8 mouse cellular contexts compared by ENCODE assay signal in the genomic region with DNA sequence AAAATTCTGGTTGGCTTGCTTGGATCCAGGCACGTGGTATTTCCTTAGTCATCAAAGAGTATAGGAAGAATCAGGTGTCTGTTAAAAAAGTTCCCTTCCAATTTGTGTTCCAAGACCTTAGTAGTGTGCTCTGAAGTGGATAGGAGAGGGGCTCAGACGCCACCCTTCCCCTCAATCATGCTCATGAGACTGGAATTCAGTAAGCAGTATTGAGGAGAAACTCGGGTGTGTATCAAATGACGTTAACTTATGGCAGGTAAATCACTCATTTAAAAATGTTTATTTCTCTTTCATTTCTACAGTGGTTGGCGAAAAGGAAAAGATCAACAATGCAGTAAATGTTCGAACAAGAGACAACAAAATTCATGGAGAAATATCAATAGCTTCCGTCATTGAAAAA. TPM values are rescaled to one million over a fixed set of nuclear protein-coding genes. Genes with fewer than 3 reads are reported as not detected.
DNase-seq lines count a peak whose midpoint lies in the region; ATAC-seq and TF ChIP-seq lines count a peak whose summit lies in the region.

Tm2d3 (plus strand) TSS at position 301 of the 400 bp plus-strand sequence.

- no peaks in the 10 kb centered on the region for H3K36me3 ChIP-seq in kidney, adult 2 months (ENCODE audit: control insufficient read depth, insufficient read depth, low read length)
- no peaks in the 10 kb centered on the region for H3K36me3 ChIP-seq in intestine, embryonic 16.5 days (ENCODE audit: control insufficient read depth, insufficient read depth, low read length)

- WGBS in kidney, adult 2 months = 94% methylated on average over 7 of the region's 7 CpGs
- 88% methylated on average over 7 of the region's 7 CpGs for WGBS in intestine, embryonic 16.5 days

- H3K4me2 ChIP-seq in intestine, embryonic 16.5 days (ENCODE audit: low read depth, low read length) = no peak within 1 kb of the TSS

- no peak within 1 kb of the TSS for H3K4me3 ChIP-seq in kidney, adult 2 months (ENCODE audit: insufficient read depth, low read depth, low read length)
- no peak within 1 kb of the TSS for H3K4me3 ChIP-seq in intestine, embryonic 16.5 days (ENCODE audit: low read length)

- TF ChIP-seq CTCF in kidney, adult 2 months (conservative IDR thresholded peaks at IDR 0.05; ENCODE audit: insufficient read depth, insufficient read length, low read depth, low read length) = no peak

- no peak for DNase-seq in kidney, adult 2 months
- DNase-seq in kidney, postnatal 25 days = no peak
- no peak for DNase-seq in adrenal gland, adult 2 months
- no peak for DNase-seq in gastrocnemius, postnatal 25 days
- DNase-seq in urinary bladder, postnatal 36 days (ENCODE audit: low spot score in 2 of 2) = no peak
- DNase-seq in spleen, postnatal 36 days (ENCODE audit: low spot score in 2 of 2) = no peak

- H3K9ac ChIP-seq in intestine, embryonic 16.5 days (ENCODE audit: low read depth, low read length) = no peak within 1 kb of the TSS

- ATAC-seq in intestine, embryonic 16.5 days = no peak
- no peak for ATAC-seq in megakaryocyte-erythroid progenitor cell, adult 5-6 weeks (replicated peaks; ENCODE audit: low FRiP score, low TSS enrichment, poor library complexity, severe bottlenecking)

- H3K27ac ChIP-seq in kidney, adult 2 months (ENCODE audit: insufficient read depth, low read depth, low read length) = no peak within 1 kb of the TSS
- H3K27ac ChIP-seq in intestine, embryonic 16.5 days (ENCODE audit: low read length) = no peak within 1 kb of the TSS

- H3K27me3 ChIP-seq in kidney, adult 2 months (replicated peaks; ENCODE audit: control insufficient read depth, insufficient read depth, low read length) = no peaks in the 10 kb centered on the region
- no peaks in the 10 kb centered on the region for H3K27me3 ChIP-seq in intestine, embryonic 16.5 days (replicated peaks; ENCODE audit: control insufficient read depth, insufficient read depth, low read length)

- TF ChIP-seq POLR2A in kidney, adult 2 months (IDR thresholded peaks at IDR 0.05; ENCODE audit: low read depth, low read length) = no peak

- H3K9me3 ChIP-seq in intestine, embryonic 16.5 days (ENCODE audit: control insufficient read depth, low read length) = no peaks in the 10 kb centered on the region

- no peaks in the 10 kb centered on the region; the same call in 1 of the 2 replicates for H3K4me1 ChIP-seq in kidney, adult 2 months (ENCODE audit: control insufficient read depth, insufficient read depth, low read length)
- peaks cover 20% of the 10 kb centered on the region for H3K4me1 ChIP-seq in intestine, embryonic 16.5 days (ENCODE audit: control insufficient read depth, insufficient read depth, low read length)

RNA-seq across cellular contexts. Expression of gene Tm2d3, which starts in this region (rescaled TPM):
- polyA plus RNA-seq in kidney, adult 2 months (2012; rRNA removed) = 199 and 263 TPM in 2 replicates
- 10 to 100 TPM; 69.7 to 71.2 TPM for total RNA-seq in adrenal gland, adult 2 months (2021)
- polyA plus RNA-seq in adrenal gland, adult 2 months (2012; rRNA removed) = 99.5 and 109 TPM in 2 replicates
- 10 to 100 TPM; 13.2 to 17.1 TPM for total RNA-seq in gastrocnemius, postnatal 25 days (2021)
- polyA plus RNA-seq in intestine, embryonic 16.5 days (2015; fragmentation: Nextera tagmentation; extraction: Ambion mirVana) = 78.0 and 87.3 TPM in 2 replicates
- total RNA-seq in megakaryocyte-erythroid progenitor cell, adult 5-6 weeks (2014; fragmentation: Nextera tagmentation) = 42.3 and 47.2 TPM in 2 replicates
- total RNA-seq in megakaryocyte-erythroid progenitor cell, adult 5-6 weeks (2017) = 25.6 and 64.9 TPM in 2 replicates
